Mouse (Mus musculus) liver, embryonic 13.5 days (tissue): Measurements from ENCODE around the gene Acsm5. TPM values are rescaled to one million over a fixed set of nuclear protein-coding genes. Genes with fewer than 3 reads are reported as not detected.

Experiments used
- ATAC-seq: fragments of 200-750 bp; cut with Nextera tagmentation; 2 replicates; pipeline ENCODE4 v1.8.0; 2017; ENCODE audit warnings: low read depth, mild to moderate bottlenecking, moderate number of reproducible peaks, moderate library complexity
- DNase-seq: peaks from one replicate; pipeline ENCODE4 v3.0.0; 2022
- H3K27ac ChIP-seq: fragments of 300-500 bp; sonication (generic); 2 replicates; pipeline ENCODE4 v1.5.1; 2015; ENCODE audit warnings: moderate library complexity, mild to moderate bottlenecking, inconsistent platforms
- H3K27me3 ChIP-seq: fragments of 300-500 bp; sonication (generic); 2 replicates; pipeline ENCODE4 v1.6.1; 2015; ENCODE audit warnings: mild to moderate bottlenecking, inconsistent platforms
- H3K36me3 ChIP-seq: fragments of 300-500 bp; sonication (generic); 2 replicates; pipeline ENCODE4 v1.6.1; 2015; ENCODE audit warnings: mild to moderate bottlenecking, inconsistent platforms
- H3K4me1 ChIP-seq: fragments of 300-500 bp; sonication (generic); replicated peaks from 2 replicates; pipeline ENCODE4 v1.6.1; 2015; ENCODE audit warnings: inconsistent platforms
- H3K4me2 ChIP-seq: fragments of 300-500 bp; sonication (generic); 2 replicates; pipeline ENCODE4 v1.6.1; 2015; ENCODE audit warnings: inconsistent platforms, mild to moderate bottlenecking, moderate library complexity
- H3K4me3 ChIP-seq: fragments of 300-500 bp; sonication (generic); replicated peaks from 2 replicates; pipeline ENCODE4 v1.5.1; 2015; ENCODE audit warnings: mild to moderate bottlenecking, inconsistent platforms
- H3K9ac ChIP-seq: fragments of 300-500 bp; sonication (generic); 2 replicates; pipeline ENCODE4 v1.6.1; 2015; ENCODE audit warnings: mild to moderate bottlenecking, inconsistent platforms
- H3K9me3 ChIP-seq: fragments of 300-500 bp; sonication (generic); replicated peaks from 2 replicates; pipeline ENCODE4 v1.6.1; 2016; ENCODE audit warnings: inconsistent platforms
- whole genome bisulfite sequencing: fragments of 180-500 bp; shearing (Covaris S2); methylation state at CpG from one replicate; pipeline ENCODE4 v1.1.7; 2015; ENCODE audit not compliant: insufficient replicate concordance; 5-methylcytosine and 5-hydroxymethylcytosine counted together
- polyA plus RNA-seq: library from polyadenylated mRNA; unstranded; fragments of >200 nt; fragmentation: Nextera tagmentation; extraction: Ambion mirVana; gene quantifications from 2 replicates; pipeline ENCODE4 v1.2.1, GENCODE M21; 2015

Acsm5 gene
- polyA plus RNA-seq, 1 experiment from 2014 or later: not detected

DNA sequence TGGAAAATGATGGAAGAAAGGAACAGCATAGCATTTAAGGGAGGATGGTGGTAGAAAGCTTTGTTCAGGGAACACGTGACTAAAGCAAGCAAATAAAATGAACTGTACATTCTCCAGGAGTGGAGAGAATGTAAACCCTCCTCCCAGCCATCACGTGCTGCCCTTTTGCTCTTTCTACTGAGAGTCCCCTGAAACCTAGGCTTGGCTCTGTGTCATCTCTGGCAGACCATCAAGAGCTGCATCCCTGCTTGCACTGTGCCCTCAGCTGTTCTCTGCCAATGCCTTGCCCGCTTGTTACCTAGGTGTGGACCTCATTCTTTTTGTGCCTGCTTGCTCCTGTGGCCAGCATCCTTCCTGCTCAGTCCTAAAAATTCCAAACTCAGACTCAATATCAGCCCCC lies 2.6 kb downstream of the Acsm5 start:
- Histone ChIP-seq H3K36me3 (no peaks in the 10 kb centered on the region), H3K27me3 (no peaks in the 10 kb centered on the region), H3K9ac (no peak overlapping the region), H3K4me1 (no peaks in the 10 kb centered on the region), H3K9me3 (no peaks in the 10 kb centered on the region), H3K27ac (no peak overlapping the region), H3K4me3 (no peak overlapping the region), H3K4me2 (no peak overlapping the region)
- 51% methylated on average over 3 of the region's 3 CpGs for WGBS
- DNase-seq (no peak), ATAC-seq (no peak)

DNA sequence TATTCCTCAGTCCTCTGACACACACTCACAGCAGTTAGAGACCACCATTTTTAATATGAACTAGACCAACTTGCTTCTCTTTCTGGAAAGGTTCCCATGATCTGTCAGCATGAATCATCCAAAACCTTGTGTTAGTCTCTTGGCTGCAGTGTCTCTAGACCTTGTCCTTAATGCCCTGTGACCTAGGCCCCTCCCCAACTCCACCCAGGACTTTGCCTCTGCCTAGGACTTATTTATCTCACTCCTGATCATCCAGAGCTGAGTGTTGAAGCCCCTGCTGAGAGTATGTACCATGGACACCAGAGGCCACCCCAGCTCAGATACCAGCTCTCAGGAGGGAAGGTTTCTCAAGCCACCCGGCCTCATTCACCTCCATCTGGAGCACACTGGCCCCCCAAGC lies 3.1 kb downstream of the Acsm5 start:
- H3K4me3 ChIP-seq: no peak overlapping the region
- no peak overlapping the region for H3K27ac ChIP-seq
- no peaks in the 10 kb centered on the region for H3K27me3 ChIP-seq
- WGBS: 65% methylated on average over 1 of the region's 1 CpGs
- no peaks in the 10 kb centered on the region for H3K36me3 ChIP-seq
- no peak for DNase-seq
- 0 out of 2 replicates have a peak, but pooled peaks cover 2% of the 10 kb centered on the region for H3K4me1 ChIP-seq
- no peak overlapping the region for H3K9ac ChIP-seq
- ATAC-seq: no peak
- no peaks in the 10 kb centered on the region for H3K9me3 ChIP-seq
- no peak overlapping the region for H3K4me2 ChIP-seq

DNA sequence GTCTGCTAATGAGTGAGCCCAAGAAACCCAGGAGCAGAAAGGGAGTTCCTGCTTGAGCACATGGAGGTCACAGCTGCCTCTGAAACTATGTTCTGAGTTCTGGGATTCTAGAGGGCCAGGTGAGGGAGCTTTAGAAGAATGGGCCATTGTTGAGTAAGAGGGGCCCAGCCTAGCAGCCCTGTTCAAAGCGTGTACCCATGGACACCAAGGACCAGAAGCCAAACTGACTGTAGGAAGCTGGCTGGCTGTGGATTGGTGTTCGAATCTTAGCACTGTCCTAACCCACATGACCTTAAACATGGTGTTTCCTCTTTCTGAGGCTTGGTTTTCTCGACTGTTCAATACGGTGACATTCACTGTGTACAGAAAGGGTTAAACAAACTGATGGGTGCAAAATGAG lies 4.1 kb downstream of the Acsm5 start, which contains the start of gene Pdilt:
Gene Pdilt (minus strand): TSS at position 101 of the 400 bp plus-strand sequence.
- ATAC-seq (no peak), DNase-seq (no peak)
- Histone ChIP-seq H3K27me3 (no peaks in the 10 kb centered on the region), H3K36me3 (no peaks in the 10 kb centered on the region), H3K9ac (no peak within 1 kb of the TSS), H3K27ac (no peak within 1 kb of the TSS), H3K9me3 (no peaks in the 10 kb centered on the region), H3K4me3 (no peak within 1 kb of the TSS), H3K4me2 (no peak within 1 kb of the TSS), H3K4me1 (0 out of 2 replicates have a peak, but pooled peaks cover 2% of the 10 kb centered on the region)
- WGBS: 51% methylated on average over 4 of the region's 4 CpGs

DNA sequence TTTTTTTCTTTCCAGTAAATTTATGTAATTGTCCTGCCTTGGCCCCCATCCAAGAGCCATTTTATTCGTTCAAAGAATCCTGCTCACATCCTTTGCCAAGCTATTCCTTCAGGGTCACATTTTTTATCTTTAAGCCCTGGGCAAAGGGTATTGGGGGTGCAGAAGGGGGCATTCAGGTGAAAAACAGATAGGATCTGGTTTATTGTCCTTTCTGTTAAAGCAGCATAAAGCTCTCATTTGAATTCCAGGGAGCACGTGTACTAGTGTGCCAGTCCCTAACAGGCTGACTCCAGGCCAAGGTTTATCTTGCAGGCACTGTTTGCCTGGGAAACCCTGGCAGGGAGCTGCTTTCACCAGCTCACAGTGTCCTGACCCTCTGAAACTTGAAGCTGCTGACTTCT lies 6.6 kb downstream of the Acsm5 start:
- Histone ChIP-seq H3K9me3 (no peaks in the 10 kb centered on the region), H3K4me2 (no peak overlapping the region), H3K27me3 (no peaks in the 10 kb centered on the region), H3K4me3 (no peak overlapping the region), H3K4me1 (0 out of 2 replicates have a peak, but pooled peaks cover 2% of the 10 kb centered on the region), H3K9ac (no peak overlapping the region), H3K27ac (no peak overlapping the region), H3K36me3 (no peaks in the 10 kb centered on the region)
- WGBS: 34% methylated on average over 2 of the region's 2 CpGs
- ATAC-seq (no peak), DNase-seq (no peak)

DNA sequence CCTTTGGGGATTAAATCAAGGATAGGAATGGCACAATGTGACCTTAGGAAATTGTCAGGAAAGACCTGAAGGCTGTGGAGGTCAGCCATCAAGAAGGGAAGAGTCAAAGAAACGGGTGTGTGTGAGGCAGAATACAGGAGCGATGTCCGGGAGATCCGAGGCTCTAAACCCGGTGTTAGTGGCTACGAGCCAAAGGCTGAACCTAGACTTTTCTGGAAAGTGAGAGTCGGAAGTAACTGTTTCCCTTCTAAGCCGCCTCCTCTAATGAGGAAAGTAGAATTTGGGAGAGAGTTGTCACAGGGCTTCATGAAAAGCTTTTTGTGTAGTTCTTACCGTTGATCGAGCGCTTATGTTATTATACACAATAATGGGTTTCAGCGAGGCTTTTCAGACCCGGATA lies 7.2 kb downstream of the Acsm5 start:
- 72% methylated on average over 13 of the region's 13 CpGs for WGBS
- DNase-seq (no peak), ATAC-seq (no peak)
- no peaks in the 10 kb centered on the region for H3K27me3 ChIP-seq
- no peak overlapping the region for H3K9ac ChIP-seq
- no peaks in the 10 kb centered on the region for H3K36me3 ChIP-seq
- H3K9me3 ChIP-seq: no peaks in the 10 kb centered on the region
- H3K4me2 ChIP-seq: no peak overlapping the region
- H3K4me3 ChIP-seq: no peak overlapping the region
- no peak overlapping the region for H3K27ac ChIP-seq
- H3K4me1 ChIP-seq: 0 out of 2 replicates have a peak, but pooled peaks cover 2% of the 10 kb centered on the region

DNA sequence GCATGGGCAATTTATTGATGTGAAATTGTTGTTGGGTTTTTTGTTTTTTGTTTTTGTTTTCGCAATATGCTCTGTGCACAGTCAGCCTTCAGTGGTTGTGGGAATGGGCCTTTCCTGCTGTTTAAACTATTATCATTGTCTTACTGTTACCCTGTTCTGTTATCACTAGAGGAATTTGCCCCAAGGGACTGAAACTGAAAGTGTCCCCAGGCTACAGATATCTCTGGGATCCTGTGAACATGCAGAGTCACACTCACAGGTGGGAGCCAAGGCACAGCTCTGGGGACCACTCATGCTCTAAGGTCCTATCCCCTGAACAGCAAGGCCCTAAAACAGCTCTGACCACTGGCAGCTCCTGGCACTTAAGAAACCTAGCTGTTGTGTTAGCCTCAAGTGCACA lies 7.9 kb downstream of the Acsm5 start:
- H3K9ac ChIP-seq: no peak overlapping the region
- no peak overlapping the region for H3K4me2 ChIP-seq
- no peaks in the 10 kb centered on the region for H3K36me3 ChIP-seq
- 0 out of 2 replicates have a peak, but pooled peaks cover 2% of the 10 kb centered on the region for H3K4me1 ChIP-seq
- H3K9me3 ChIP-seq: no peaks in the 10 kb centered on the region
- ATAC-seq: no peak
- H3K4me3 ChIP-seq: no peak overlapping the region
- H3K27ac ChIP-seq: no peak overlapping the region
- WGBS: 86% methylated on average over 1 of the region's 1 CpGs
- H3K27me3 ChIP-seq: no peaks in the 10 kb centered on the region
- DNase-seq: no peak

DNA sequence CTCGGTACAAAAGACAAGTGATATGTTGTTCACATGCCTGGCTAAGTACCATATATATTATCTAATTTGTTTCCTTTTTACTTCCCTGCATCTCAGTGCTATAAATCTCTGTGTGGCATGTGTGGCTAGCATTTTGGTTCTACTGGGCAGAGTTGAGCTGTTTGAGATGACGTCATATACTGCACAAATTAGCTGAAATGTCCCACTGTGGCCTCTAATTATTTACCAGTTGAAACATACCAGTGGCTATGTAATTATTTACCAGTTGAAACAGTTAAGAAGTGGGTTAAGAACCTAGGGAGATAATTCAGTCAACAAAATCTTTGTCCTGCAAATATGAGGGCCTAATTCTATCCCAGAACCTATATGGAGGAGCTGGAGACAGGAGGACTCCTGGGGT lies 8.3 kb downstream of the Acsm5 start:
- no peak overlapping the region for H3K27ac ChIP-seq
- DNase-seq (no peak), ATAC-seq (no peak)
- H3K9me3 ChIP-seq: no peaks in the 10 kb centered on the region
- H3K36me3 ChIP-seq: no peaks in the 10 kb centered on the region
- H3K4me3 ChIP-seq: no peak overlapping the region
- H3K9ac ChIP-seq: no peak overlapping the region
- no peaks in the 10 kb centered on the region for H3K27me3 ChIP-seq
- H3K4me1 ChIP-seq: 0 out of 2 replicates have a peak, but pooled peaks cover 2% of the 10 kb centered on the region
- 62% methylated on average over 2 of the region's 2 CpGs for WGBS
- no peak overlapping the region for H3K4me2 ChIP-seq

DNA sequence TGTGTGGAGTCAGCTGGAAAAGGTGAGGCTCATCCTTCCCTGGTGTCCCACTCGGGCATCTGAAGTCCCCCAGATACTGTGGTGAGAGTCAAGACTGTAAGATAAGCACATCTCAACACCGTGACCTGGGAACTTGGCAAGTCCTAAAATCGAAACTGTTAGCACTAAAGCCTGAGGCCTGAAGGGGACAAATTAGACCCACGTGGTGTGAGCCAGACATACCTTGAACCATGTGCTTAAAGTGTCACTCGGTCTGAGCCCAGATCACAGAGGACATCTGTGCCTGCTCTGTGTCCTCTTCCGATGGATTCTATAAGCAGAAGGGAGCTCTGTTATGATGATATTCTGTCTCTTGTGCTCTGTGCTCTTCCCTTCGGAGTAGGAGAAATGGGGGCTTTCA lies 9.4 kb downstream of the Acsm5 start:
- no peak overlapping the region for H3K9ac ChIP-seq
- no peaks in the 10 kb centered on the region for H3K27me3 ChIP-seq
- 53% methylated on average over 7 of the region's 7 CpGs for WGBS
- H3K4me3 ChIP-seq: no peak overlapping the region
- H3K36me3 ChIP-seq: no peaks in the 10 kb centered on the region
- DNase-seq (no peak), ATAC-seq (no peak)
- H3K4me1 ChIP-seq: 0 out of 2 replicates have a peak, but pooled peaks cover 2% of the 10 kb centered on the region
- no peak overlapping the region for H3K27ac ChIP-seq
- no peaks in the 10 kb centered on the region for H3K9me3 ChIP-seq
- no peak overlapping the region for H3K4me2 ChIP-seq

DNA sequence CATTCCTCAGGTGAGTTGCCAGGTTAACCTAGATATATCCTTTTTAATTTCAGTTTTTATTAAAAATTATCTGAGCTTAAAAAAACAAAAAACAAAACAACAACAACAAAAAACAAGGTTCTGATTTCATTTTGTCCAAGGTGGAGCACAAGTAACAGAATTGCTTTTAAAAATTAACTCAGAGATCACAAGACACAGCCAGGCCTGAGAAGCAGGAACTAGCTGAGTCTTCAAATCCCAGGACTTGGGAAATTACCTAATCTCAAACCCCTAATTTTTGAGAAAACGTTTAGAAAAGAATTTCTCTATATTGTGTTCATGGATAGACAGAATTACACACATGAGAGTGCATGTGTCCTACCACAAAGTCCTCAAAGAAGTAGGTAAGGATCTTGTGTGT lies 13.7 kb downstream of the Acsm5 start:
- no peaks in the 10 kb centered on the region for H3K9me3 ChIP-seq
- no peak overlapping the region for H3K4me2 ChIP-seq
- H3K27ac ChIP-seq: no peak overlapping the region
- H3K36me3 ChIP-seq: no peaks in the 10 kb centered on the region
- 30% methylated on average over 1 of the region's 1 CpGs for WGBS
- DNase-seq (no peak), ATAC-seq (no peak)
- no peak overlapping the region for H3K4me3 ChIP-seq
- no peaks in the 10 kb centered on the region for H3K4me1 ChIP-seq
- no peaks in the 10 kb centered on the region for H3K27me3 ChIP-seq
- H3K9ac ChIP-seq: no peak overlapping the region

DNA sequence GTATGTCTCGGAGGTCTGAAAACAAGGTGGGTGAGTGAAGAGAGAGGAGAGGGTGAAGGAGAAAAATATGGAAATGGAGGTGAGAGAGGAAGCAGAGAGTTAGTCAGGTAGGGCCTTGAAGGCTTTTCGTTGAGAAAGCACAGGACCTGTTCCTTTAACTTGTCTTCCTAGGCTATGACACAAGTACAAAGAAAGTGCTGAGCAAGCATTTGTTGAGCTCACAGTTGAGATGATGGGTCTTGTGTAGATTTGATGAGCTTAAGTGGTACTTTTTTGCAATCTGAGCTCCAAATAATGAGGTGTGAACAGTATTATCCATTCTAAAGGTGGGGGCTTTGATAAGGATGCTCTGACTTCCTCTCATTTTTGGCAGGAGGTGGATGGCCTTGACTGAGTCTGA lies 15.1 kb downstream of the Acsm5 start:
- no peak overlapping the region for H3K4me2 ChIP-seq
- no peak for DNase-seq
- no peaks in the 10 kb centered on the region for H3K27me3 ChIP-seq
- no peak overlapping the region for H3K27ac ChIP-seq
- ATAC-seq: no peak
- WGBS: 52% methylated on average over 2 of the region's 2 CpGs
- no peak overlapping the region for H3K4me3 ChIP-seq
- H3K9me3 ChIP-seq: no peaks in the 10 kb centered on the region
- H3K36me3 ChIP-seq: no peaks in the 10 kb centered on the region
- H3K4me1 ChIP-seq: no peaks in the 10 kb centered on the region
- no peak overlapping the region for H3K9ac ChIP-seq

DNA sequence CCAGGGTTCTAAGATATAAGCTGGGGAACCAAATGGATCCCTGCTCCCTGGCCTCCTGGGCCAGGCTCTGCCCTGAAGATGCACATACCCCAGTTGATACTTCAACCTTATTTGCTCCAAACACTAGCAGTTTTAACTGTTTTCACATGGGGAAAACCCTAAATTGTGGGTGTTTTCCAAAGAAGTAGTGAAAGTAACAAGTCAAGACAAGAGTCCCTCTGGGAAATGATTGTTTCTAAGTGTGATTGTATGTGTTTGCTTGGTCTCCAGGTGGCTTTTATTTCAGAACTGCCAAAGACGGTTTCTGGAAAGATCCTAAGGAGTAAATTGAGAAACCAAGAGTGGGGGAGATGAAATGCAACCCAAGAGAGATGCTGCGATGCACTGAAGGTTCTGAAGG lies 23.2 kb downstream of the Acsm5 start:
- Histone ChIP-seq H3K4me2 (no peak overlapping the region), H3K27ac (no peak overlapping the region), H3K27me3 (no peaks in the 10 kb centered on the region), H3K36me3 (no peaks in the 10 kb centered on the region), H3K9me3 (no peaks in the 10 kb centered on the region), H3K9ac (no peak overlapping the region), H3K4me3 (no peak overlapping the region), H3K4me1 (no peaks in the 10 kb centered on the region)
- ATAC-seq (no peak), DNase-seq (no peak)
- WGBS: 53% methylated on average over 2 of the region's 2 CpGs

DNA sequence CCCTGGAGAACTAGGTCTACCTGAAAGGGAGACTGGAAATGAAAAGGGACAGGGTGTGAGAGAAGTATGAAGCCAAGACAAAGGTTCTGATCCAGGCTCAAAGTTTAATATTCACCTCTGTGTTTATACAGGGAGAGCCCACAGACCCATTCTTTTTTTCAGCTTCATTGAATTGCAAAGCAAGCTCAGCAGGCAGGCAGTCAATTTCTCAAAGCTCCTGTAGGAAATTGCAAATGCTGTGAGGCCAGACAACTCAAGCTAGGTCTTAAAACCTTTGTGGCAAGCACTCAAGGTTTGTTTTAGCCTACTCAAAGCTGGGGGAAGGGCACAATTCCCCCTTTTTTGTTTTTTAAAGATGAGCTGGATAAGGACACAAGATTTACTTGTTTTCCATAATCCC lies 26.3 kb downstream of the Acsm5 start:
- no peak for DNase-seq
- Histone ChIP-seq H3K4me2 (no peak overlapping the region), H3K9ac (no peak overlapping the region), H3K27me3 (no peaks in the 10 kb centered on the region), H3K36me3 (no peaks in the 10 kb centered on the region), H3K4me3 (no peak overlapping the region), H3K4me1 (no peaks in the 10 kb centered on the region), H3K27ac (no peak overlapping the region), H3K9me3 (no peaks in the 10 kb centered on the region)
- ATAC-seq: no peak
